Mouse (Mus musculus) midbrain, embryonic 15.5 days (tissue): Measurements from ENCODE around the gene Sncb. TPM values are rescaled to one million over a fixed set of nuclear protein-coding genes. Genes with fewer than 3 reads are reported as not detected.

Experiments
- ATAC-seq: fragments of 200-750 bp; cut with Nextera tagmentation; replicated peaks from 2 replicates; pipeline ENCODE4 v1.8.0; 2017; ENCODE audit warnings: moderate TSS enrichment
- H3K27ac ChIP-seq: fragments of 300-500 bp; sonication (generic); 2 replicates; pipeline ENCODE4 v1.5.1; 2015; ENCODE audit warnings: mild to moderate bottlenecking, inconsistent platforms
- H3K27me3 ChIP-seq: fragments of 300-500 bp; sonication (generic); replicated peaks from 2 replicates; pipeline ENCODE4 v1.6.1; 2015; ENCODE audit warnings: inconsistent platforms
- H3K36me3 ChIP-seq: fragments of 300-500 bp; sonication (generic); replicated peaks from 2 replicates; pipeline ENCODE4 v1.6.1; 2015; ENCODE audit warnings: inconsistent platforms
- H3K4me1 ChIP-seq: fragments of 300-500 bp; sonication (generic); 2 replicates; pipeline ENCODE4 v1.6.1; 2015; ENCODE audit warnings: inconsistent platforms
- H3K4me2 ChIP-seq: fragments of 300-500 bp; sonication (generic); 2 replicates; pipeline ENCODE4 v1.6.1; 2015; ENCODE audit warnings: inconsistent platforms, mild to moderate bottlenecking, moderate library complexity
- H3K4me3 ChIP-seq: fragments of 300-500 bp; sonication (generic); 2 replicates; pipeline ENCODE4 v1.5.1; 2015; ENCODE audit warnings: mild to moderate bottlenecking, inconsistent platforms
- H3K9ac ChIP-seq: fragments of 300-500 bp; sonication (generic); 2 replicates; pipeline ENCODE4 v1.6.1; 2015; ENCODE audit warnings: mild to moderate bottlenecking, inconsistent platforms
- H3K9me3 ChIP-seq: fragments of 300-500 bp; sonication (generic); 2 replicates; pipeline ENCODE4 v1.6.1; 2016; ENCODE audit warnings: inconsistent platforms
- WGBS: fragments of 180-500 bp; shearing (Covaris S2); methylation state at CpG from one replicate; pipeline ENCODE4 v1.1.7; 2015; ENCODE audit warnings: mixed read lengths; 5-methylcytosine and 5-hydroxymethylcytosine counted together
- polyA plus RNA-seq: library from polyadenylated mRNA; unstranded; fragments of >200 nt; fragmentation: Nextera tagmentation; extraction: Ambion mirVana; gene quantifications from 2 replicates; pipeline ENCODE4 v1.2.1, GENCODE M21; 2015

Gene Sncb
- polyA plus RNA-seq, 1 experiment from 2014 or later, result 56.4 TPM

DNA sequence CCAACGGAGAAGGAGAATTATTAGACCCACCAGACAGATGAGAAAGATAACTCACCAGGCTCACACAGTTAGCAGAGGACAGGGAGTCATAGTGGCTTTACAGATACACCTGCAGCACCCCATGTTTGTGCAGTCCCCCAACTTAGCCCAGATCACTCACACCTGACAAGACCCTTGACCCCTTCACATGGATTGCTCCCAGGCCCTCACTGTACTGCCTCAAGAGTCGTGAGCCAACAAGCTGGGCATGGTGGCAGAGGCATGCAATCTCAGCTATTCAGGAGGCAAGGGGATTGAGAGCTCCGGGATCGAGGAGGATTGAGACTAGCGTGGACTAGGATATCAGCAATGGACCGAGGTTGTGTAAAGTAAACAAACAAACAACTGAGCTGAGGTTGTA, 12.7 kb downstream of the Sncb start:
- Histone ChIP-seq H3K4me1 (peaks cover 57% of the 10 kb centered on the region), H3K27ac (no peak overlapping the region), H3K36me3 (no peaks in the 10 kb centered on the region), H3K9ac (no peak overlapping the region), H3K27me3 (peaks cover 11% of the 10 kb centered on the region; the same call in 1 of the 2 replicates), H3K4me3 (no peak overlapping the region), H3K4me2 (no peak overlapping the region), H3K9me3 (no peaks in the 10 kb centered on the region)
- no peak for ATAC-seq
- 60% methylated on average over 6 of the region's 6 CpGs for WGBS

GRCm38 (mm10) chr13:54752656-54753055, 13.7 kb downstream of the Sncb start:
- Histone ChIP-seq H3K4me1 (peaks cover 61% of the 10 kb centered on the region), H3K9me3 (no peaks in the 10 kb centered on the region), H3K27ac (no peak overlapping the region), H3K4me2 (no peak overlapping the region), H3K27me3 (peaks cover 11% of the 10 kb centered on the region; the same call in 1 of the 2 replicates), H3K4me3 (no peak overlapping the region), H3K36me3 (no peaks in the 10 kb centered on the region), H3K9ac (no peak overlapping the region)
- WGBS, result 66% methylated on average over 10 of the region's 10 CpGs
- ATAC-seq, result no peak

DNA sequence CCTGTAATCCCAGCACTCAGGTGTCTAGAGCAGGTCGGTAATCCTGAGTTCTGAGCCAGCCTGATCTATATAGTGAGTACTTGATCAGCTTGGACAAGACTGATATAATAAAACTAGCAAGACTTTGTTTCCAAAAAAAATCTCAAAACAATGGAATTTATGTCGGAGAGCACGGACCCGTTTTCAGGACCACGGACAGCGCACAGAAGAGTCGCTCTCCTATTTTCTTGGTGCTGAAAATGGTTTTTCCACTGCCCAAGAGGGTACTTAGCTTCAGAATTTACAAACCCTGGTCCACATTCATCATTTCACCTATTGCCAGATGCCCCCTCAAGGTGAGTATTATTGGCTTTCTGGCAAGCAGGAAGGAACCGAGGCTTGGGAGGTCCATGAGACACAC, 15.7 kb downstream of the Sncb start:
- WGBS, result 8% methylated on average over 8 of the region's 8 CpGs
- Histone ChIP-seq H3K9me3 (no peaks in the 10 kb centered on the region), H3K9ac (no peak overlapping the region), H3K36me3 (no peaks in the 10 kb centered on the region), H3K27me3 (peaks cover 11% of the 10 kb centered on the region; the same call in 1 of the 2 replicates), H3K4me1 (peaks cover 62% of the 10 kb centered on the region), H3K27ac (no peak overlapping the region), H3K4me3 (no peak overlapping the region), H3K4me2 (no peak overlapping the region)
- ATAC-seq, result no peak

GRCm38 (mm10) chr13:54749864-54750411, 16.5 kb downstream of the Sncb start, which contains the start of gene Gprin1:
Gprin1 (minus strand) TSS chr13:54749874.
- H3K4me1 ChIP-seq, result peaks cover 62% of the 10 kb centered on the region
- H3K27ac ChIP-seq, result peak within 1 kb of the TSS; percentile 93
- H3K9ac ChIP-seq, result peak within 1 kb of the TSS; percentile 76
- peak; percentile 79 for ATAC-seq
- H3K4me2 ChIP-seq, result peak within 1 kb of the TSS; percentile 74
- H3K4me3 ChIP-seq, result peak within 1 kb of the TSS; percentile 67
- no peaks in the 10 kb centered on the region for H3K9me3 ChIP-seq
- peaks cover 11% of the 10 kb centered on the region; the same call in 1 of the 2 replicates for H3K27me3 ChIP-seq
- WGBS, result 1% methylated on average over 29 of the region's 29 CpGs
- no peaks in the 10 kb centered on the region for H3K36me3 ChIP-seq

GRCm38 (mm10) chr13:54749061-54749863, 17.1 kb downstream of the Sncb start:
- Histone ChIP-seq H3K27ac (peak overlapping the region; percentile 93), H3K4me1 (peaks cover 62% of the 10 kb centered on the region), H3K4me2 (peak overlapping the region; percentile 74), H3K9me3 (no peaks in the 10 kb centered on the region), H3K36me3 (no peaks in the 10 kb centered on the region), H3K27me3 (peaks cover 11% of the 10 kb centered on the region; the same call in 1 of the 2 replicates), H3K9ac (peak overlapping the region; percentile 76), H3K4me3 (peak overlapping the region; percentile 67)
- WGBS, result 1% methylated on average over 48 of the region's 100 CpGs
- peak; percentile 89 for ATAC-seq

- H3K36me3 ChIP-seq, result no peaks in the 10 kb centered on the region
- WGBS, result 20% methylated on average over 10 of the region's 10 CpGs
- peak overlapping the region; percentile 93 for H3K27ac ChIP-seq
- H3K4me3 ChIP-seq, result peak overlapping the region; percentile 67
- H3K27me3 ChIP-seq, result peaks cover 11% of the 10 kb centered on the region; the same call in 1 of the 2 replicates
- H3K4me2 ChIP-seq, result peak overlapping the region; percentile 74
- H3K4me1 ChIP-seq, result peaks cover 59% of the 10 kb centered on the region
- H3K9me3 ChIP-seq, result no peaks in the 10 kb centered on the region
- peak overlapping the region; percentile 76 for H3K9ac ChIP-seq
- ATAC-seq, result peak; percentile 53
Measured at GRCm38 (mm10) chr13:54748721-54749060, 17.7 kb downstream of the Sncb start.

DNA sequence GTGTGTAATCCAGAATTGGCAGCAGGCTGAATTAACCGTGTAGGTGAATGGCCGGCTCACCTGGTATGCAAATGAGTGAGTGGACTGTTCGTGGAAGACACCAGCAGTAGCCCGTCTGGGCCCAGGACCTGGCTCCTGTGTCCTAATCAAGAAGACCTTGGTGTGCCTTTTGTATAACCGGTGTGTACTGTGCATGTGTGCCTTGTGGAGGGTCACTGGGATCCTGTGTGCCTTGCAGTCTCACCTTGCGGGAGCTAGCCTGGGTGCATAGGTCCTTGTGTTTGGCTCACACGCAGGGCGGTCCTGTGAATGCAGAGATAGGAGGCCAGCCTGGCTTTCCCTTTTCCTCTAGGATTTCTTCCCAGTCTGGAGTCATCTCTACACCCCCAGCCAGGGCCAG, 18.2 kb downstream of the Sncb start:
- 82% methylated on average over 8 of the region's 8 CpGs for WGBS
- Histone ChIP-seq H3K4me3 (peak overlapping the region; percentile 67), H3K27me3 (peaks cover 11% of the 10 kb centered on the region; the same call in 1 of the 2 replicates), H3K27ac (no peak overlapping the region; the same call in 1 of the 2 replicates), H3K4me1 (peaks cover 59% of the 10 kb centered on the region), H3K36me3 (no peaks in the 10 kb centered on the region), H3K9ac (peak overlapping the region; percentile 76), H3K9me3 (no peaks in the 10 kb centered on the region), H3K4me2 (peak overlapping the region; percentile 74)
- no peak for ATAC-seq

DNA sequence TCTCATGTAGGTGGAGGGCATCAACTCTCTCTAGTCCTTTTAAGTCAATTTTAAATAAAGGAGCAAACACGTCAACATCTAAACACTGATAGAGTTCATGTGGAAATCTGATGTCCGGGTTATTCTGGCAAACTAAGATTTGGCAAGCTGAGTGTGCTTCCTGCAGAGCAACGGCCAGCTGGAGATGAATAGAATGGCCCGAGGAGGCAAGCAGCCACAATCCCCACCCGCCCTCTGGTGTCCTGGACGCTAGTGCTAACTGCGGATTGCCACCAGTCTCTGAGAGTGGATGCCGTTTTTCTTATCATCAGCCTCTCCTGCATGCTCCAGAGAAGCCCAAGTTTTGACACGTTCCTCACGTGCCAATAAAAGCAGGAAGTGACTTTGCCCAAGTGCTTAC, 19.5 kb downstream of the Sncb start:
- ATAC-seq, result no peak
- peak overlapping the region; percentile 74 for H3K4me2 ChIP-seq
- no peaks in the 10 kb centered on the region for H3K36me3 ChIP-seq
- no peaks in the 10 kb centered on the region for H3K9me3 ChIP-seq
- H3K27me3 ChIP-seq, result peaks cover 10% of the 10 kb centered on the region; the same call in 1 of the 2 replicates
- 35% methylated on average over 10 of the region's 10 CpGs for WGBS
- H3K4me3 ChIP-seq, result peak overlapping the region; percentile 67; the same call in 1 of the 2 replicates
- peak overlapping the region; percentile 30; the same call in 1 of the 2 replicates for H3K9ac ChIP-seq
- no peak overlapping the region for H3K27ac ChIP-seq
- peaks cover 50% of the 10 kb centered on the region for H3K4me1 ChIP-seq

DNA sequence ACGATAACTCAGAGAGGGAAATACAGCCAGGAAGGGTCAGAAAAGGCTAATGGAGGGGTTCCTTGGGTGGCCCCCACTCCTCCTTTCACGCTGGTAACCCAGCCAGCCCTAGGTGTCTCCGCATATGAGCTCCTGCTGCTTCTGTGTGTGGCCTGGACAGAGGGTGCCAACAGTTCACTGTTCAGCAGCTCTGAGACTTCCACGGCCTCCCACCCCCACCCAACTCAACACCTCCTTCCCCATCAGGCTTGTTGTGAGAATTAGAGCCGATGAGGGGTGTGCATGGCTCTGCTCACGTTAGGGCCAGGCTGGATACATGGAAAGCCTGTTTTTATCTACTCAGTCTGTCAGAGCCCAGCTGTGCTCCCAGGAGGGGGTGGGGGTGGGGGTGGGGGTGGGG, 20.3 kb downstream of the Sncb start:
- ATAC-seq, result no peak
- no peak overlapping the region for H3K27ac ChIP-seq
- no peak overlapping the region for H3K9ac ChIP-seq
- H3K4me1 ChIP-seq, result peaks cover 54% of the 10 kb centered on the region
- H3K9me3 ChIP-seq, result no peaks in the 10 kb centered on the region
- H3K4me3 ChIP-seq, result no peak overlapping the region
- H3K4me2 ChIP-seq, result peak overlapping the region; percentile 11
- 0 out of 2 replicates have a peak, but pooled peaks cover 6% of the 10 kb centered on the region for H3K36me3 ChIP-seq
- H3K27me3 ChIP-seq, result 0 out of 2 replicates have a peak, but pooled peaks cover 3% of the 10 kb centered on the region
- WGBS, result 40% methylated on average over 6 of the region's 6 CpGs

- ATAC-seq, result no peak
- H3K27me3 ChIP-seq, result peaks cover 20% of the 10 kb centered on the region
- no peaks in the 10 kb centered on the region for H3K9me3 ChIP-seq
- no peak overlapping the region for H3K27ac ChIP-seq
- WGBS, result 6% methylated on average over 34 of the region's 34 CpGs
- peak overlapping the region; percentile 36 for H3K4me2 ChIP-seq
- H3K4me1 ChIP-seq, result peaks cover 17% of the 10 kb centered on the region; the same call in 1 of the 2 replicates
- H3K4me3 ChIP-seq, result no peak overlapping the region
- H3K9ac ChIP-seq, result no peak overlapping the region; the same call in 1 of the 2 replicates
- peaks cover 31% of the 10 kb centered on the region for H3K36me3 ChIP-seq
Measured at GRCm38 (mm10) chr13:54738213-54738601, 28.2 kb downstream of the Sncb start.

DNA sequence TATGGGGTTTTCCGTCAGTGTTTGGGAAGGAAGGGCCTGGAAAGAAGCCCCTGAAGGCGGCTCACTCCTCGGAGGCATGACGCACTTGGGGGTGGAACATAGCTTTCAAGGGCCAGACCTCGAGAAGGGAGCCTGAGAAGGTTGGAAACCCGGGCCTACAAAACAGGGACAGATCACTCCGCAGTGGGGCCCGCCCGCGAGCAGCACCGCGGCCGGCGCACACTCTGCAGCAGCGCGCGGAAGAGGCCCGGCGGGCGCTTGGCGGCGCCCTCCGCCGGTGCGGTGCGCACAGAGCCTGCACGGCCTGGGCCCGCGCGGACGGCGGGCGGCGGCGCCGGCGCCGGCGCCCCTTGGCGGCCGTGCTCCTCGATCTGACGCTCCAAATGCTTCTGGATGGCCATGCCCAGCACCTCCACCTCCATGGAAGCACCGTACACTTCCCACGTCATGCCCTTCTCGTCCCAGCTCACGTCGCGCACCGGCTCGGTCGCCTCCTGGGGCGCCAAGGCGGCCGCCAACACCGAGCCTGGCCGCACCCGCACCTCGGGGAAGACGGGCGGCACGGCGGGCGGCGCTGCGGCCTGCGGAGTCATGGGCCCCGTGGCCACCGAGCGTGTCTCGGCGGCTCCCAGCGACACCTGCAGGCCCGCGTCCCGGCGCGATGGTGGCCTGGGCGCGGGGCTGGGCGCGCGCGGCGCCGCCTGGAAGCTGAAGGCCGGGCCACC, 28.7 kb downstream of the Sncb start:
- 4% methylated on average over 80 of the region's 87 CpGs for WGBS
- H3K9ac ChIP-seq, result peak overlapping the region; percentile 22; the same call in 1 of the 2 replicates
- peaks cover 31% of the 10 kb centered on the region for H3K36me3 ChIP-seq
- H3K9me3 ChIP-seq, result no peaks in the 10 kb centered on the region
- peak overlapping the region; percentile 36 for H3K4me2 ChIP-seq
- no peak overlapping the region for H3K27ac ChIP-seq
- ATAC-seq, result peak; percentile 25; the same call in 1 of the 2 replicates
- H3K27me3 ChIP-seq, result peaks cover 20% of the 10 kb centered on the region
- no peak overlapping the region for H3K4me3 ChIP-seq
- H3K4me1 ChIP-seq, result peaks cover 17% of the 10 kb centered on the region; the same call in 1 of the 2 replicates

- WGBS, result 33% methylated on average over 3 of the region's 3 CpGs
- ATAC-seq, result no peak
Measured at GRCm38 (mm10) chr13:54736931-54737330, 29.5 kb downstream of the Sncb start.

More at GRCm38 (mm10) chr13:54736931-54737330, 29.5 kb downstream of the Sncb start:
- H3K4me1 ChIP-seq, result peaks cover 17% of the 10 kb centered on the region; the same call in 1 of the 2 replicates
- peaks cover 31% of the 10 kb centered on the region for H3K36me3 ChIP-seq
- H3K4me2 ChIP-seq, result no peak overlapping the region
- peaks cover 20% of the 10 kb centered on the region for H3K27me3 ChIP-seq
- no peak overlapping the region for H3K9ac ChIP-seq
- H3K9me3 ChIP-seq, result no peaks in the 10 kb centered on the region
- H3K4me3 ChIP-seq, result no peak overlapping the region
- no peak overlapping the region for H3K27ac ChIP-seq
